In genomic region chr12:86955894-86956293, GRCm38 (mm10) we compare ENCODE assay signal across 15 mouse cellular contexts. TPM values are rescaled to one million over a fixed set of nuclear protein-coding genes. Genes with fewer than 3 reads are reported as not detected.
A peak's percentile ranks its signal among the peaks of the same experiment; 100 is the strongest.
DNase-seq lines count a peak whose midpoint lies in the region; ATAC-seq and TF ChIP-seq lines count a peak whose summit lies in the region.
"Had no signal": no experiment of that assay in that cellular context is flagged by ENCODE, and none has a peak within 500 bp of the region (broad histone marks: within the 10 kb centered on the region; RNA-seq: fewer than 3 reads in every experiment).

No protein-coding gene starts in this region.

- TF ChIP-seq CTCF in Patski (IDR thresholded peaks at IDR 0.05): no peak
- no peak for TF ChIP-seq CTCF in intestine, postnatal 0 days (IDR thresholded peaks at IDR 0.05; ENCODE audit: low read depth)

- in situ Hi-C loops in Patski (cut with MboI; ENCODE audit: low pct_unique_long_range_greater_than_20kb): no loop called here

- 64% methylated on average over 2 of the region's 2 CpGs for WGBS in heart, embryonic 10.5 days
- WGBS in intestine, postnatal 0 days: 57% methylated on average over 2 of the region's 2 CpGs

- no peak overlapping the region for H3K4me2 ChIP-seq in intestine, postnatal 0 days (replicated peaks; ENCODE audit: low read depth)
- H3K4me2 ChIP-seq: liver, embryonic 15.5 days had no signal

- peaks cover 81% of the 10 kb centered on the region for H3K36me3 ChIP-seq in heart, embryonic 10.5 days
- H3K36me3 ChIP-seq in intestine, postnatal 0 days (ENCODE audit: control insufficient read depth, insufficient read depth): peaks cover 12% of the 10 kb centered on the region

- DNase-seq in frontal cortex, postnatal 36 days (ENCODE audit: low spot score in 2 of 2): no peak
- no peak for DNase-seq in Patski (ENCODE audit: low read depth, low spot score)
- DNase-seq in heart, embryonic 10.5 days (ENCODE audit: low spot score): no peak
- DNase-seq in kidney, adult 11 months: no peak
- no peak for DNase-seq in frontal cortex, postnatal 25 days (ENCODE audit: low spot score in 2 of 2)
- DNase-seq: adrenal gland, postnatal 25 days; forebrain, postnatal 0 days; kidney, adult 2 months; retina, postnatal 1 day; thymus, postnatal 36 days had no signal

- H3K27me3 ChIP-seq in Patski: no peaks in the 10 kb centered on the region
- no peaks in the 10 kb centered on the region for H3K27me3 ChIP-seq in heart, embryonic 10.5 days (ENCODE audit: insufficient read depth, poor library complexity, severe bottlenecking)
- H3K27me3 ChIP-seq in intestine, postnatal 0 days (replicated peaks; ENCODE audit: control insufficient read depth, insufficient read depth, low read length): peaks cover under 1% of the 10 kb centered on the region; the same call in 1 of the 2 replicates
- H3K27me3 ChIP-seq: liver, embryonic 15.5 days had no signal

- H3K4me1 ChIP-seq in heart, embryonic 10.5 days: peaks cover 11% of the 10 kb centered on the region; the same call in 1 of the 2 replicates
- H3K4me1 ChIP-seq in intestine, postnatal 0 days (replicated peaks; ENCODE audit: control insufficient read depth, insufficient read depth, low read length): no peaks in the 10 kb centered on the region
- H3K4me1 ChIP-seq: limb, embryonic 10.5 days had no signal

- POLR2A ChIA-PET in Patski (lab: Charles Lee): no interaction called here

- CTCF ChIA-PET in Patski (lab: Charles Lee): no interaction called here

- H3K4me3 ChIP-seq in heart, embryonic 10.5 days: no peak overlapping the region
- H3K4me3 ChIP-seq in intestine, postnatal 0 days (ENCODE audit: low read depth, low read length): no peak overlapping the region
- H3K4me3 ChIP-seq: limb, embryonic 10.5 days; liver, embryonic 15.5 days had no signal

- no peak overlapping the region for H3K9ac ChIP-seq in intestine, postnatal 0 days (ENCODE audit: low read depth, low read length)
- H3K9ac ChIP-seq: forebrain, postnatal 0 days; liver, embryonic 15.5 days had no signal

- peak; percentile 68 for ATAC-seq in frontal cortex, adult (ENCODE audit: low TSS enrichment)
- peak; percentile 92 for ATAC-seq in Patski
- peak; percentile 91 for ATAC-seq in intestine, postnatal 0 days
- ATAC-seq: CD4-positive, CD25-positive, alpha-beta regulatory T cell, adult 4 months; forebrain, postnatal 0 days had no signal

- H3K27ac ChIP-seq in heart, embryonic 10.5 days: peak overlapping the region; percentile 50; the same call in 1 of the 2 replicates
- H3K27ac ChIP-seq in intestine, postnatal 0 days (ENCODE audit: low read depth, low read length): no peak overlapping the region
- H3K27ac ChIP-seq: limb, embryonic 10.5 days; liver, embryonic 15.5 days had no signal

- no peaks in the 10 kb centered on the region for H3K9me3 ChIP-seq in heart, embryonic 10.5 days
- H3K9me3 ChIP-seq in intestine, postnatal 0 days (ENCODE audit: control insufficient read depth): no peaks in the 10 kb centered on the region
- H3K9me3 ChIP-seq: limb, embryonic 10.5 days; liver, embryonic 15.5 days had no signal

RNA-seq across cellular contexts. Expression of gene Cipc, which starts 9.1 kb away (rescaled TPM):
- 34.8 TPM for polyA plus RNA-seq in Patski (2021)
- polyA plus RNA-seq in heart, embryonic 10.5 days (2016; fragmentation: Nextera tagmentation; extraction: Ambion mirVana): 26.7 and 33.8 TPM in 2 replicates
- polyA plus RNA-seq in intestine, postnatal 0 days (2015; fragmentation: Nextera tagmentation; extraction: Ambion mirVana): 3.2 and 3.8 TPM in 2 replicates

RNA-seq across cellular contexts. Expression of gene Zdhhc22, which starts 34.3 kb away (rescaled TPM):
- not detected for polyA plus RNA-seq in Patski (2021)
- not detected in 2 replicates for polyA plus RNA-seq in heart, embryonic 10.5 days (2016; fragmentation: Nextera tagmentation; extraction: Ambion mirVana)
- polyA plus RNA-seq in intestine, postnatal 0 days (2015; fragmentation: Nextera tagmentation; extraction: Ambion mirVana): 0.46 and 0.55 TPM in 2 replicates
